Mouse (Mus musculus) cerebellum, adult 2 months (tissue): ENCODE measurements at regions not wholly inside any gene's neighbourhood (a gene's known extent, or its start where the extent isn't known, plus 50 kb on each side); places are given as distances from the start of the nearest gene placed in this dataset.

Experiments used
- DNase-seq, 2 experiments: peaks; one replicate each; pipeline ENCODE4 v3.0.0; 2021
- H3K27ac ChIP-seq: fragments of 200-500 bp; 2 replicates; pipeline ENCODE4 v1.5.1; 2012; ENCODE audit warnings: low read length, control low read depth, inconsistent platforms; ENCODE audit not compliant: insufficient read depth
- H3K27me3 ChIP-seq: fragments of 200-500 bp; 2 replicates; pipeline ENCODE4 v1.6.1; 2012; ENCODE audit warnings: inconsistent platforms, mild to moderate bottlenecking, low read length, moderate library complexity; ENCODE audit not compliant: control insufficient read depth, insufficient read depth
- H3K4me1 ChIP-seq: fragments of 200-500 bp; 2 replicates; pipeline ENCODE4 v1.6.1; 2011; ENCODE audit warnings: low read length; ENCODE audit not compliant: control insufficient read depth, insufficient read depth
- H3K4me3 ChIP-seq: fragments of 200-500 bp; replicated peaks from 2 replicates; pipeline ENCODE3; 2011; ENCODE audit warnings: mild to moderate bottlenecking, low read depth, low read length, control low read depth; ENCODE audit not compliant: insufficient read depth
- CTCF ChIP-seq: fragments of 200-500 bp; IDR thresholded peaks from 2 replicates; pipeline ENCODE4 v1.5.1; 2011; ENCODE audit warnings: low read depth, mild to moderate bottlenecking, control low read depth, low read length, moderate library complexity, borderline replicate concordance; ENCODE audit not compliant: insufficient read depth
- POLR2A ChIP-seq: fragments of 200-500 bp; IDR thresholded peaks from 2 replicates; pipeline ENCODE4 v1.6.1; 2011; ENCODE audit warnings: low read length, control low read depth, borderline replicate concordance; ENCODE audit not compliant: insufficient read depth
- WGBS: fragments of 180-500 bp; shearing (Covaris S2); methylation state at CpG from one replicate; pipeline ENCODE4 v1.1.7; 2018; 5-methylcytosine and 5-hydroxymethylcytosine counted together

DNA sequence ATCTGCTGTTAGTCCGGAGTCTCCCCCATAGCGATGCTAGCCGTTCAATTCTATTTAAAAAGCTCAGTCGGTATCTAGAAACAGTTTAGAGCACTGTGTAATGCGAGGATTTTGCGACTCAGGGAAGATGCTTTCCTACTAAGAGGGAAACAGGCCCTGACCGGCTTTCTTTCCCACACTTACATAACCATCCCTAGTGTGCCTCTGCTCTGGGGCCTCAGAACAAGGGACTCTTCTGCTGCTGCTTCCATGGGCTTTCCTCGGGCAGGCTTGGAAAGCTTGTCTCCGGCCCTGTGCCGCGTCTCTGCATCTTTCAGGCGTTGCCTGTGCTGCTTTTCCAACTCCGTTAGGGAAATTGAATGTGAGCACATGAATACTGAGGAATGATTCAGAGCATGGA is 79.6 kb upstream of the Gpr158 start:
- 73% methylated on average over 13 of the region's 13 CpGs for WGBS
- Histone ChIP-seq H3K27me3 (no peaks in the 10 kb centered on the region), H3K4me3 (no peak overlapping the region), H3K4me1 (no peaks in the 10 kb centered on the region; the same call in 1 of the 2 replicates), H3K27ac (no peak overlapping the region)
- TF ChIP-seq CTCF (no peak), POLR2A (no peak)
- peak in 1 of 2 experiments; percentile 39 for DNase-seq

DNA sequence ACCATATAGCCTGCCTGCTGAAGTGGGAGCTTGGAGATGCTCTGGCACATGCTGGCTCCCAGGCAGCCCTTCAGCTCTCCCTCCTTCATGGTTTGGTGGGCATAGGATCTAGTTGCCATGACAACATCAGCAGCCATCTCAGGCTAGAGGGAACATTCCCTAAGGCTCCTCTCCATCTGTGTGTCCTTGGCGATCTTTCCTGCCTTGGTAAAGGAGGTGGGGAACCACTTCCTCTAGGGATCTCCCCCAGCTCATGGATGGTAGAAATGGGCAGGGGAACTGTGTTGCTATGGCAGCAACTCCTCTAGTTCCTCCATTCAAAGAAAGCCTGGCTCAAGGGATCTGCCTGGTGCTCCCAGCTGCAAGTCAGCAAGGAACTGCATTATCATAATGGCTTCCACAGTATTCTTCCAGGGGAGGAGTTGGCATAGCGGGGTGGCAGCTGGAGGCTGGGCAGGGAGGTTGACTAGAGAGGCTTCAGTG is 74.6 kb upstream of the Gpr158 start:
- TF ChIP-seq CTCF (no peak), POLR2A (no peak)
- 59% methylated on average over 2 of the region's 2 CpGs for WGBS
- H3K4me1 ChIP-seq = peaks cover 3% of the 10 kb centered on the region
- no peak for DNase-seq
- no peaks in the 10 kb centered on the region for H3K27me3 ChIP-seq
- H3K27ac ChIP-seq = no peak overlapping the region
- H3K4me3 ChIP-seq = no peak overlapping the region

DNA sequence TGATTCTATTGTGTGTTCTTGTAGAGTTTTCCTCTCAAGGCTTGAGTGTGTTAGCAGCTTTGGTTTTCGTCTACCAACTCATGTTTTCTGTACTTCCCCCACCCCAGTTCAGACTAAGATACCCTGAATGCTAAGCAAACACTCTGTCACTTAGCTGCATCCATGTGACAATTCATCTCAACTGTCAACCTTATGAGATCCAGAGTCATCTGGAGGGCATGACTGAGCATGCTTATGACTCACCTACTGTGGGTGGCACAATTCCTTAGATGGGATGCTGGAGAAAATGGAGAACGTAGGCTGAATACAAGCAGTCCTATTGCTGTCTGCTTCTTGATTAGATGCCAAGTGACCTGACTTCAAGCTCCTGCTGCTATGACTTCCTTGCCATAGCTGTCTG is 73.3 kb upstream of the Gpr158 start:
- WGBS = 57% methylated on average over 2 of the region's 2 CpGs
- TF ChIP-seq POLR2A (no peak), CTCF (no peak)
- peaks cover 3% of the 10 kb centered on the region for H3K4me1 ChIP-seq

DNA sequence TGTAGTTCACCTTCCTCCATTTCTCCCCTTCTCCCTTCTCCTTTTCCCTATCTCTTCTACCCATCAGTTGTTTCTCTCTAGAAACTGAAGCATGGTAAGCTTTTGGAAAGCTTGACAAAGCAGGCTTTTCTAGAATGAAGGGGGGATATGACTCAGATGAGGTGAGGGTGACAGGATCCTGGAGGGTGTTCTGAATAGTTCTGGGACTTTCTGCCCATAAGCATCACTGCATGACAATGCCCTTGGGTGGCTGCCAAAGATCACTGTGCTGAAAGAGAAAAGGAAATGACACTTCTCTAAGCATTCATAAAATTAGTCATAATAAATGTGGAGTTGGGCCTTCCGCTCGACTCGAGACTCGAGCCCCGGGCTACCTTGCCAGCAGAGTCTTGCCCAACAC is 67.7 kb upstream of the Gpr158 start:
- Histone ChIP-seq H3K27ac (no peak overlapping the region), H3K4me3 (no peak overlapping the region), H3K4me1 (no peaks in the 10 kb centered on the region), H3K27me3 (no peaks in the 10 kb centered on the region)
- 23% methylated on average over 5 of the region's 5 CpGs for WGBS
- peak; percentile 59 to 75 for DNase-seq
- TF ChIP-seq POLR2A (no peak), CTCF (no peak)

More for the DNA sequence above, 73.3 kb upstream of the Gpr158 start:
- Histone ChIP-seq H3K27ac (no peak overlapping the region), H3K27me3 (no peaks in the 10 kb centered on the region), H3K4me3 (no peak overlapping the region)
- peak in 1 of 2 experiments; percentile 40 for DNase-seq
